Mouse (Mus musculus) lung, postnatal 0 days (tissue): ENCODE data around the gene Pdzd7.

Source experiments
- CTCF ChIP-seq: IDR thresholded peaks from 2 replicates; pipeline ENCODE4 v1.5.1; 2016; ENCODE audit warnings: antibody characterized with exemption, mild to moderate bottlenecking
- EP300 ChIP-seq: IDR thresholded peaks from 2 replicates; pipeline ENCODE4 v1.6.1; 2016; ENCODE audit warnings: antibody characterized with exemption, mild to moderate bottlenecking, control low read depth

DNA sequence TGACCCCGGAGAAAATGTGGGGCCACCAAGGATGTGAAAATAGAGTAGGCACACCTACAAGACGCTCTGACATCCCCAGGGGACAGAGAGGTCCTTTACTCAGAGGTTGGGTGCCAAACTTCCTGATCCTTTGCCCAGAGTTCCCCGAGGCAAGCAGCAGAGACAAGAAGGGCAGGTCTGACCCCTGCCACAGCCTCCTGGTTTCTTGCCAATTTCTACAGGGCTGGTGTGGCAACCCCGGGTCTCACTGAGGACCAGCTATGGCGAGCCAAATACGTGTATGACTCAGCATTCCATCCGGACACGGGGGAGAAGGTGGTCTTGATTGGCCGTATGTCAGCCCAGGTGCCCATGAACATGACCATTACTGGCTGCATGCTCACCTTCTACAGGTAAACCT is 4.0 kb upstream of the Pdzd7 start:
- TF ChIP-seq EP300: no peak
- no peak for TF ChIP-seq CTCF
